Mouse (Mus musculus) WW6 (cell line): ENCODE data around the gene Gpr55.

ENCODE experiments used
- DNase-seq: peaks from one replicate; pipeline ENCODE4 v3.0.0-alpha.2; 2013; ENCODE audit warnings: low read depth, low spot score

Gene Gpr55

GRCm38 (mm10) chr1:85915890-85916289, 44.9 kb downstream of the Gpr55 start:
- no peak for DNase-seq

GRCm38 (mm10) chr1:85913078-85913755, 47.6 kb downstream of the Gpr55 start:
- DNase-seq = no peak

- DNase-seq = no peak
These were observed 51.8 kb downstream of the Gpr55 start for GRCm38 (mm10) chr1:85908754-85909590.

GRCm38 (mm10) chr1:85906892-85907291, 53.9 kb downstream of the Gpr55 start:
- no peak for DNase-seq

- no peak for DNase-seq
These were observed 58.7 kb downstream of the Gpr55 start for GRCm38 (mm10) chr1:85902108-85902561.

- DNase-seq = no peak
These were observed 59.2 kb downstream of the Gpr55 start for GRCm38 (mm10) chr1:85901516-85902107.

GRCm38 (mm10) chr1:85900521-85901333, 60.1 kb downstream of the Gpr55 start:
- no peak for DNase-seq

- DNase-seq = no peak
These were observed 61.4 kb downstream of the Gpr55 start for GRCm38 (mm10) chr1:85899388-85899761.

GRCm38 (mm10) chr1:85898761-85899387, 61.9 kb downstream of the Gpr55 start:
- DNase-seq = no peak

GRCm38 (mm10) chr1:85897901-85898760, 62.7 kb downstream of the Gpr55 start:
- DNase-seq = no peak

- DNase-seq = no peak
These were observed 63.8 kb downstream of the Gpr55 start for GRCm38 (mm10) chr1:85896781-85897700.

- no peak for DNase-seq
These were observed 64.7 kb downstream of the Gpr55 start for GRCm38 (mm10) chr1:85896110-85896509.

GRCm38 (mm10) chr1:85895391-85895837, 65.4 kb downstream of the Gpr55 start:
- DNase-seq = no peak

- peak; percentile 46 for DNase-seq
These were observed 66.0 kb downstream of the Gpr55 start for GRCm38 (mm10) chr1:85894748-85895360.

- DNase-seq = no peak
These were observed 66.5 kb downstream of the Gpr55 start, which contains the start of gene Itm2c for GRCm38 (mm10) chr1:85894231-85894747. TSS of gene Itm2c (plus strand) at chr1:85894281.
